Mouse (Mus musculus): ENCODE measurements around the gene Kcnk6. TPM values are rescaled to one million over a fixed set of nuclear protein-coding genes. Genes with fewer than 3 reads are reported as not detected.

Kcnk6 gene
- total and polyA plus RNA-seq, 2 experiments from 2014 or later: 1.8 to 2.4 TPM

DNA sequence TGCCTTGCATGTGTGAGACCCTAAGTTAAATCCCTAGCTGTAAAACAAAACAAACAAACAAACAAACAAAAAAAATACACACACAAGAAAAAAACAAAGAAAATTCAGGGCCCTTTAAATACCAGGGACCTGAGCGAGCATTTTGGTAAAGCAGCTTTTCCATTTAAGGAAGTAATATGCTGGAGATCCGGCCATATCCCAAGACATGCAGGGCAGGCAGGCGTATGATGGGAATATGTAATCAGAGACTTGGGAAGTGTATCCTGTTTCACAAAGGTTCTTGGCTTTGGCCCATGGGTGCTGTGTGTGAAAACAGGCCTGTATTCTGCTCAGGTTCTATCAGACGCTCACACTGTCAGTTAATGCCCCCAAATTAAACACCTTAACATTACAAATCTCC is 45.2 kb upstream of the Kcnk6 start:
- no peak for TF ChIP-seq CTCF (IDR thresholded peaks at IDR 0.05)
- ATAC-seq (ENCODE audit: low FRiP score) (no peak), DNase-seq (ENCODE audit: low spot score) (no peak)
- Histone ChIP-seq H3K4me3 (ENCODE audit: low read depth, low read length) (no peak overlapping the region), H3K4me2 (ENCODE audit: low read depth, low read length, poor library complexity, severe bottlenecking) (no peak overlapping the region), H3K27ac (ENCODE audit: low read depth, low read length) (no peak overlapping the region), H3K9me3 (ENCODE audit: low read length) (no peaks in the 10 kb centered on the region), H3K27me3 (ENCODE audit: insufficient read depth, low read length) (no peaks in the 10 kb centered on the region), H3K9ac (replicated peaks; ENCODE audit: low read length, poor library complexity, severe bottlenecking) (no peak overlapping the region), H3K36me3 (ENCODE audit: insufficient read depth, low read length) (no peaks in the 10 kb centered on the region), H3K4me1 (ENCODE audit: insufficient read depth, low read length) (0 out of 2 replicates have a peak, but pooled peaks cover 2% of the 10 kb centered on the region)
- 87% methylated on average over 4 of the region's 4 CpGs for WGBS

DNA sequence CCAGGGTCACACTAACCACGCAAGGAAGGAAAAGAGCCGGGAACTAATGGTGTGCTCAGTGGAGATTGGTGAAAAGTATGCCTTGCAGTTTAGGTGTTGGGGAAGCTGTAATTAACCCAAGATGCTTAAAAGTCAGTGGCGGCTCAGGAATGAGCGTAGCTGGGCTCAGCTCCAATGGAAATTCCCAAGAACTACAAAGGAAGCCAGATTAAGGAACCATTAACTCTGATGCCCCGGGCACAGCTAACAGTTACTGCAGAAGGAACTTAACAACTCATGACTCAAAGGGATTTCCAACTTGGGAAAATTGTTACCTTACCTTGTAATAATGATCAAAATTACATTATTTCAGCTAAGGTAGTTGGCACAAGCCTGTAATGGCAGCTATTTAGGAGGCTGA is 44.4 kb upstream of the Kcnk6 start:
- Histone ChIP-seq H3K36me3 (ENCODE audit: insufficient read depth, low read length) (no peaks in the 10 kb centered on the region), H3K27ac (ENCODE audit: low read depth, low read length) (no peak overlapping the region), H3K27me3 (ENCODE audit: insufficient read depth, low read length) (no peaks in the 10 kb centered on the region), H3K4me3 (ENCODE audit: low read depth, low read length) (no peak overlapping the region), H3K9ac (replicated peaks; ENCODE audit: low read length, poor library complexity, severe bottlenecking) (no peak overlapping the region), H3K9me3 (ENCODE audit: low read length) (no peaks in the 10 kb centered on the region), H3K4me2 (ENCODE audit: low read depth, low read length, poor library complexity, severe bottlenecking) (no peak overlapping the region), H3K4me1 (ENCODE audit: insufficient read depth, low read length) (0 out of 2 replicates have a peak, but pooled peaks cover 2% of the 10 kb centered on the region)
- ATAC-seq (ENCODE audit: low FRiP score): no peak
- TF ChIP-seq CTCF (IDR thresholded peaks at IDR 0.05): no peak
- DNase-seq (ENCODE audit: low spot score): no peak
- 81% methylated on average over 5 of the region's 5 CpGs for WGBS

GRCm38 (mm10) chr7:29271687-29272465 is 39.6 kb upstream of the Kcnk6 start:
- ATAC-seq (ENCODE audit: low FRiP score) (no peak), DNase-seq (ENCODE audit: low spot score) (no peak)
- no peak overlapping the region for H3K4me3 ChIP-seq (ENCODE audit: low read depth, low read length)
- no peaks in the 10 kb centered on the region for H3K27me3 ChIP-seq (ENCODE audit: insufficient read depth, low read length)
- H3K4me1 ChIP-seq (ENCODE audit: insufficient read depth, low read length): no peaks in the 10 kb centered on the region
- no peaks in the 10 kb centered on the region for H3K9me3 ChIP-seq (ENCODE audit: low read length)
- no peaks in the 10 kb centered on the region for H3K36me3 ChIP-seq (ENCODE audit: insufficient read depth, low read length)
- no peak for TF ChIP-seq CTCF (IDR thresholded peaks at IDR 0.05)
- H3K27ac ChIP-seq (ENCODE audit: low read depth, low read length): no peak overlapping the region
- H3K9ac ChIP-seq (replicated peaks; ENCODE audit: low read length, poor library complexity, severe bottlenecking): no peak overlapping the region
- WGBS: 83% methylated on average over 8 of the region's 8 CpGs
- H3K4me2 ChIP-seq (ENCODE audit: low read depth, low read length, poor library complexity, severe bottlenecking): no peak overlapping the region

- no peaks in the 10 kb centered on the region for H3K4me1 ChIP-seq (ENCODE audit: insufficient read depth, low read length)
- no peak for ATAC-seq (ENCODE audit: low FRiP score)
- 84% methylated on average over 4 of the region's 4 CpGs for WGBS
- H3K4me3 ChIP-seq (ENCODE audit: low read depth, low read length): no peak overlapping the region
- no peak overlapping the region for H3K9ac ChIP-seq (replicated peaks; ENCODE audit: low read length, poor library complexity, severe bottlenecking)
- no peak overlapping the region for H3K27ac ChIP-seq (ENCODE audit: low read depth, low read length)
- DNase-seq (ENCODE audit: low spot score): no peak
- H3K4me2 ChIP-seq (ENCODE audit: low read depth, low read length, poor library complexity, severe bottlenecking): no peak overlapping the region
- no peak for TF ChIP-seq CTCF (IDR thresholded peaks at IDR 0.05)
- H3K27me3 ChIP-seq (ENCODE audit: insufficient read depth, low read length): no peaks in the 10 kb centered on the region
- no peaks in the 10 kb centered on the region for H3K9me3 ChIP-seq (ENCODE audit: low read length)
- no peaks in the 10 kb centered on the region for H3K36me3 ChIP-seq (ENCODE audit: insufficient read depth, low read length)
These were observed 38.1 kb upstream of the Kcnk6 start for GRCm38 (mm10) chr7:29270445-29270844.

DNA sequence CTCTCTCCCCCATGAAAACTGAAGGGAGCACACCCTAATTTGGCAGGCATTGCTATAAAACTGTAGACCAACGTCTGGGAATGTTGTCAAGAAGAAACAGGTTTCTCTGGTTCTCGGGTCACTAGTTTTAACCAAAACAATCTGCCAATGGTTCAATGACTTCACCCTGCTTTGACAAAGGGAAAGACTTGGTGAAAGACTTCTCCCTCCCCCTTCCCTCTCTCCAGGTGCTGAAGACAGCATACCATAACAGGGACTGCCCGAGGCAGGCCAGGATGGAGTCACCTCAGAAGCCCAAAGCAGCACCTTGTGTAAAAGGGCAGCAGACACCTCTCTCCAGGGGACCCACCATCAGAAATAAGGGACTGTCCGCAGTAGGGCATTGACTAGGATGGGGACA is 34.6 kb upstream of the Kcnk6 start:
- TF ChIP-seq CTCF (IDR thresholded peaks at IDR 0.05): no peak
- Histone ChIP-seq H3K9ac (replicated peaks; ENCODE audit: low read length, poor library complexity, severe bottlenecking) (no peak overlapping the region), H3K4me1 (ENCODE audit: insufficient read depth, low read length) (no peaks in the 10 kb centered on the region), H3K4me2 (ENCODE audit: low read depth, low read length, poor library complexity, severe bottlenecking) (no peak overlapping the region), H3K9me3 (ENCODE audit: low read length) (no peaks in the 10 kb centered on the region), H3K36me3 (ENCODE audit: insufficient read depth, low read length) (no peaks in the 10 kb centered on the region), H3K4me3 (ENCODE audit: low read depth, low read length) (no peak overlapping the region), H3K27ac (ENCODE audit: low read depth, low read length) (no peak overlapping the region), H3K27me3 (ENCODE audit: insufficient read depth, low read length) (no peaks in the 10 kb centered on the region)
- 66% methylated on average over 4 of the region's 4 CpGs for WGBS
- no peak for ATAC-seq (ENCODE audit: low FRiP score)
- DNase-seq (ENCODE audit: low spot score): no peak

DNA sequence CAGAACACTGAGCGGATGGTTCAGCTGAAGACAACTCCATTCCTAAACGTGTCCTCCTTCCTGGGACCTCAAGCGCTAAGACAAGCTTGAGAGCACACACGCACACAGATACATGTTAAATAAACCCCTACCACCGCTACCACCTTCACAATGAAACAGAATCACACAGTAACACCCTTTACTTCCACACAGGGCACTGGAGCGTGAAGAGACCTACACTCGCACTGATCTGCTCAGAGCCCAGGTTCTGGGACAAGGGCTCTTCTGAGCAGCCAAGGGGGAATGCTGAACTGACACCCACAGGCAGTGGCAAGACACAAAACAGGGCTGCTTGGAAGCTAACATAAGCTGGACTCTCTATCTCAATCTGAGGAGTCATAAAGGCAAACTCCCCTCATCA is 33.3 kb upstream of the Kcnk6 start:
- WGBS: 67% methylated on average over 7 of the region's 7 CpGs
- no peak overlapping the region for H3K4me3 ChIP-seq (ENCODE audit: low read depth, low read length)
- no peaks in the 10 kb centered on the region for H3K36me3 ChIP-seq (ENCODE audit: insufficient read depth, low read length)
- H3K9me3 ChIP-seq (ENCODE audit: low read length): no peaks in the 10 kb centered on the region
- no peak overlapping the region for H3K27ac ChIP-seq (ENCODE audit: low read depth, low read length)
- H3K27me3 ChIP-seq (ENCODE audit: insufficient read depth, low read length): no peaks in the 10 kb centered on the region
- H3K9ac ChIP-seq (replicated peaks; ENCODE audit: low read length, poor library complexity, severe bottlenecking): no peak overlapping the region
- DNase-seq (ENCODE audit: low spot score): no peak
- no peak overlapping the region for H3K4me2 ChIP-seq (ENCODE audit: low read depth, low read length, poor library complexity, severe bottlenecking)
- TF ChIP-seq CTCF (IDR thresholded peaks at IDR 0.05): no peak
- no peaks in the 10 kb centered on the region for H3K4me1 ChIP-seq (ENCODE audit: insufficient read depth, low read length)
- no peak for ATAC-seq (ENCODE audit: low FRiP score)

Measured in midbrain, postnatal 0 days (tissue).